Mouse (Mus musculus) heart, postnatal 36 days (tissue): Measurements from ENCODE around the gene Ntrk1. TPM values are rescaled to one million over a fixed set of nuclear protein-coding genes. Genes with fewer than 3 reads are reported as not detected.

ENCODE experiments used
- DNase-seq, 2 experiments: peaks; one replicate each; pipeline ENCODE4 v3.0.0; 2021 to 2022
- intact Hi-C: fragments of 180-260 bp; cut with DNase I; formaldehyde crosslinking; loops from one replicate; pipeline ENCODE4 v1.15.1; 2025
- total RNA-seq, 2 experiments: library from RNA; stranded (reverse); gene quantifications; 2 replicates each; pipeline ENCODE4 v1.2.3; 2021

Ntrk1 gene
- total RNA-seq, 2 experiments from 2014 or later: 0.16 to 0.19 TPM

GRCm38 (mm10) chr3:87756488-87756887 lies 38.5 kb downstream of the Ntrk1 start:
- DNase-seq: no peak
- intact Hi-C loops: loop anchor here (1.0 kb wide), 1 partner anchor 13 kb away; no protein-coding TSS in a partner anchor

GRCm38 (mm10) chr3:87755964-87756363 lies 39.0 kb downstream of the Ntrk1 start:
- intact Hi-C loops: loop anchor here (1.0 kb wide), 2 partner anchors 13 to 60 kb away; no protein-coding TSS in a partner anchor

GRCm38 (mm10) chr3:87753829-87754228 lies 41.1 kb downstream of the Ntrk1 start:
- intact Hi-C loops: no loop called here
- DNase-seq: no peak

More at GRCm38 (mm10) chr3:87755964-87756363, 39.0 kb downstream of the Ntrk1 start:
- DNase-seq: peak; percentile 84 to 90

- intact Hi-C loops: no loop called here
- DNase-seq: no peak
Observed at GRCm38 (mm10) chr3:87752567-87752966, 42.4 kb downstream of the Ntrk1 start.

GRCm38 (mm10) chr3:87749977-87750376 lies 45.0 kb downstream of the Ntrk1 start:
- DNase-seq: no peak
- intact Hi-C loops: no loop called here

GRCm38 (mm10) chr3:87749036-87749435 lies 45.9 kb downstream of the Ntrk1 start:
- peak; percentile 55 to 67 for DNase-seq
- intact Hi-C loops: no loop called here

- intact Hi-C loops: no loop called here
- DNase-seq: no peak
Observed at GRCm38 (mm10) chr3:87748431-87748830, 46.5 kb downstream of the Ntrk1 start, which contains the start of gene Lrrc71. Gene Lrrc71, minus strand, starts transcription at chr3:87748625.

- DNase-seq: no peak
- intact Hi-C loops: no loop called here
Observed at GRCm38 (mm10) chr3:87745036-87745659, 49.8 kb downstream of the Ntrk1 start.

GRCm38 (mm10) chr3:87743927-87744326 lies 51.0 kb downstream of the Ntrk1 start:
- no peak for DNase-seq
- intact Hi-C loops: no loop called here

- no peak for DNase-seq
- intact Hi-C loops: no loop called here
Observed at GRCm38 (mm10) chr3:87742735-87743134, 52.2 kb downstream of the Ntrk1 start.

GRCm38 (mm10) chr3:87742013-87742412 lies 52.9 kb downstream of the Ntrk1 start:
- intact Hi-C loops: no loop called here
- no peak for DNase-seq

GRCm38 (mm10) chr3:87738906-87739305 lies 56.1 kb downstream of the Ntrk1 start:
- DNase-seq: no peak
- intact Hi-C loops: no loop called here

GRCm38 (mm10) chr3:87735335-87735734 lies 59.6 kb downstream of the Ntrk1 start:
- intact Hi-C loops: no loop called here
- no peak for DNase-seq

- intact Hi-C loops: no loop called here
- DNase-seq: no peak
Observed at GRCm38 (mm10) chr3:87733984-87734761, 60.8 kb downstream of the Ntrk1 start.

GRCm38 (mm10) chr3:87733098-87733497 lies 61.9 kb downstream of the Ntrk1 start:
- intact Hi-C loops: no loop called here
- DNase-seq: no peak

- DNase-seq: no peak
- intact Hi-C loops: no loop called here
Observed at GRCm38 (mm10) chr3:87728696-87729095, 66.3 kb downstream of the Ntrk1 start.

Other genes starting within 250 kb of the Ntrk1 start
- 10 to 100 TPM; 20.4 TPM for gene Arhgef11, start 177.6 kb downstream of the Ntrk1 start, total RNA-seq
- gene Lrrc71, start 46.5 kb downstream of the Ntrk1 start, total RNA-seq: under 1 TPM; 0.14 to 0.28 TPM
- under 1 TPM in 1 of 2 experiments, not detected in 1; 0.08 TPM for gene Insrr, start 1.8 kb upstream of the Ntrk1 start, total RNA-seq
- gene Pear1, start 29.1 kb upstream of the Ntrk1 start, total RNA-seq: 10 to 100 TPM; 19.5 to 22.5 TPM
- under 1 TPM in 1 of 2 experiments, not detected in 1; 0.08 TPM for gene Sh2d2a, start 51.6 kb upstream of the Ntrk1 start, total RNA-seq
- gene Prcc, start 90.4 kb upstream of the Ntrk1 start, total RNA-seq: 10 to 100 TPM; 47.5 to 51.6 TPM
- 100 to 1,000 TPM; 106 to 115 TPM for gene Hdgf, start 111.2 kb upstream of the Ntrk1 start, total RNA-seq
- 10 to 100 TPM; 69.5 to 75.1 TPM for gene Mrpl24, start 124.3 kb upstream of the Ntrk1 start, total RNA-seq
- gene Isg20l2, start 135.2 kb upstream of the Ntrk1 start, total RNA-seq: 10 to 100 TPM; 10.2 to 12.3 TPM
- gene Rrnad1, start 135.6 kb upstream of the Ntrk1 start, total RNA-seq: 1 to 10 TPM; 4.8 to 5.2 TPM
- not detected for gene Crabp2, start 153.5 kb upstream of the Ntrk1 start, total RNA-seq
- 10 to 100 TPM; 18.7 to 22.7 TPM for gene Nes, start 175.9 kb upstream of the Ntrk1 start, total RNA-seq
- gene Bcan, start 205.1 kb upstream of the Ntrk1 start, total RNA-seq: under 1 TPM in 1 of 2 experiments, not detected in 1; 0.19 TPM
- not detected for gene Hapln2, start 232.4 kb upstream of the Ntrk1 start, total RNA-seq
- 10 to 100 TPM in 1 of 2 experiments, 1 to 10 TPM in 1; 8.2 to 10.3 TPM for gene Gpatch4, start 247.9 kb upstream of the Ntrk1 start, total RNA-seq